Mouse (Mus musculus) E14TG2a.4 (cell line): ENCODE data around the gene Vmn1r85.
A peak's percentile ranks its signal among the peaks of the same experiment; 100 is the strongest.
"Not testable (repeated sequence)": the region's sequence is repeated elsewhere in the genome, so short reads cannot be mapped to it uniquely, and the experiment has no call there.

Experiments
- CTCF ChIP-seq: conservative IDR thresholded peaks from 2 replicates; pipeline ENCODE4 v1.5.1; 2014; ENCODE audit warnings: low read length
- POU5F1 ChIP-seq: IDR thresholded peaks from 2 replicates; pipeline ENCODE4 v1.6.1; 2014; ENCODE audit warnings: low read length, borderline replicate concordance

DNA sequence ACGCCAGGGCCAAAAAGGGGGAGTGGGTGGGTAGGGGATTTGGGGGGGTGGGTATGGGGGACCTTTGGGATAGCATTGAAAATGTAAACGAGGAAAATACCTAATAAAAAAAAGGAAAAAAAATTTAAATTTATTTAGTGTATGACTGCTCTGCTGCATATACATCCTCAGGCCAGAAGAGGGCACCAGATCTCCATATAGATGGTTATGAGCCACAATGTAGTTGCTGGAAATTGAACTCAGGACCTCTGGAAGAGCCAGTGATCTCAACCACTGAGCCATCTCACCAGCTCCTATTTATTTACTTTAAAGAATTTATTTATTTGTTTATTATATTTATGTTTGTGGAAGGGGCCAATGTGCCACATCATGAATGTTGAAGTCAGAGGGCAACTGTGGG is 31.6 kb downstream of the Vmn1r85 start:
- TF ChIP-seq CTCF = peak; percentile 81
- not testable (repeated sequence) for TF ChIP-seq POU5F1
